Mouse (Mus musculus): ENCODE results near the gene Bcdin3d. TPM values are rescaled to one million over a fixed set of nuclear protein-coding genes. Genes with fewer than 3 reads are reported as not detected.

Gene Bcdin3d
- polyA plus RNA-seq, 1 experiment from 2014 or later = 17.0 TPM

DNA sequence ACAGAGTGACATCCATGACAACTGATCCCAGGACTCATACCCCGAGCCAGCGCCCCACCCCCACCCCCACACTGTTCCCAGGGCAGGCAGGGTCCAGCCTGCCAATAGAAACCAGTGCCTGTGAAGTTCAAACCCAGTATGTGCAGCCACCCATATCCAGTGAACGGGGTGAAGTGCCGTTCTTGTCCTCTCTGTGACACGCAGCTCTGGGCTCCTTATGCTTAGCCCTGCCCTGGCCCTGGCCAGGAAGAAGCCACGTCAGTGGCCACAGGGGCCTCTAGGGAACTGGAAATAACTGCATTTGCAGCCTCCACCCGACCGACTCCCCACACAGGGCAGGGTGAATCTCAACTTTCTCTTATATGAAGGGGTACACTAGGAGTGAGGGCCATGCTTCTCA is 42.6 kb downstream of the Bcdin3d start:
- peaks cover 17% of the 10 kb centered on the region for H3K4me1 ChIP-seq
- no peak overlapping the region for H3K9ac ChIP-seq
- no peak overlapping the region for H3K4me2 ChIP-seq (replicated peaks)
- H3K36me3 ChIP-seq = peaks cover 59% of the 10 kb centered on the region
- H3K27me3 ChIP-seq (replicated peaks) = no peaks in the 10 kb centered on the region
- 84% methylated on average over 8 of the region's 8 CpGs for WGBS
- no peak overlapping the region for H3K27ac ChIP-seq
- ATAC-seq (ENCODE audit: low FRiP score, low read depth) = no peak
- no peak overlapping the region for H3K4me3 ChIP-seq
- H3K9me3 ChIP-seq = no peaks in the 10 kb centered on the region

DNA sequence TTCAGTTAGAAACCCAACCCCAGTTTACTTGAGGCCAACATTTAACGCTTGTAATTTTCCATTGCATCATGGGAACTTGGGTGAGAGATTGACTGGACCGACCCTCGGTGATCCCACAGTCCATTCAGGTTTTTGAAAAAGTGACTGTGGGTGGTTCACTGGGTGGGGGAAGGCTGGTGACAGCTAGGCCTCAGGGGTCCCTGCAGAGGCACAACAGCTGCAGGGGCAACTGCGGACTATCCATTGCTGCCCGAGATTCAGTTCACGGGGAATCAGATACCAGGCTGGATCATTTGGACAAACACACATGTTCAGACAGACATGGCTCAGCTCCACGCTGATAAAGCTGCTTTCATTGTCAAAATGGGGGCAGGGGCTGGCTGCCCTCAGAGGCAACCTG is 43.0 kb downstream of the Bcdin3d start:
- Histone ChIP-seq H3K9ac (no peak overlapping the region), H3K27me3 (replicated peaks) (no peaks in the 10 kb centered on the region), H3K4me2 (replicated peaks) (no peak overlapping the region), H3K27ac (no peak overlapping the region), H3K36me3 (peaks cover 63% of the 10 kb centered on the region), H3K4me1 (peaks cover 12% of the 10 kb centered on the region), H3K4me3 (no peak overlapping the region), H3K9me3 (no peaks in the 10 kb centered on the region)
- WGBS = 89% methylated on average over 7 of the region's 7 CpGs
- ATAC-seq (ENCODE audit: low FRiP score, low read depth) = no peak

DNA sequence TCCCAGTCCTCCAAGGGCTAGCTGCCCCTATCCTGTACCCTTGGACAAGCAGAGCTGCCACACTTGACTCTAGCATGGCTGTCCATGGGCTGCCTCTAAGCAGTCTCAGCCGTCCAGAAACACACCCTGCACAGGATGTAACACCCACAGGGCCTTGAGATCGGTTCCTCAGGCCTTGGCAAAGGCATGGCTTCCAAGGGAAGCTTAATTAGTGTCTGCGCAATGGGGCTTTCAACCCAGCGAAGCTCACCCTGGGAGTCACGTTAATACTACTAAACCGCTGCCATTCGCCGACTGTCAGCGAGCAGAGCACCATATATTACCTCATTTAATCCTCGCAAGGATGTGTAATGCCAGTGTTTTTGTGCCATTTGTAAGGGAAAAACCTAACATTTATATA is 43.5 kb downstream of the Bcdin3d start:
- Histone ChIP-seq H3K4me1 (peaks cover 8% of the 10 kb centered on the region), H3K27ac (no peak overlapping the region), H3K4me3 (no peak overlapping the region), H3K9me3 (no peaks in the 10 kb centered on the region), H3K36me3 (peaks cover 67% of the 10 kb centered on the region), H3K27me3 (replicated peaks) (no peaks in the 10 kb centered on the region), H3K9ac (no peak overlapping the region), H3K4me2 (replicated peaks) (no peak overlapping the region)
- 90% methylated on average over 10 of the region's 10 CpGs for WGBS
- ATAC-seq (ENCODE audit: low FRiP score, low read depth) = no peak

DNA sequence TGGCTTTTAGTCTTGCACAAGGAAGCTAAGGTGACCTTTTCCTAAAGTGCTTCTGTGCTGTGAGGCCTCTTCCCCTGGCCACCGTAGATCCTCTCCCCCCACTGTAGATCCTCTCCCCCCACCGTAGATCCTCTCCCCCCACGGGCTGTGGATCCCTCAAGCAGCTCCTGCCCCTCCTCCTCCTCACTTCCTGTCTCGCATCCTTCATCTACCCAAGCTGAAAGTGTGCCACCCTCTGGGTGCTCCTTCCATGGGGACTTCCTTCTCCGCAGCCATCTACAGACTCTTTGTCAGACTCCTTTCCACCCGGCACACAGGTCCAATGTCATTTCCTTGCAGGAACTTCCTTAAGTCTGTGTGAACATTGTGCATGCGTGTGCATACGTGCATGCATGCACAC is 44.1 kb downstream of the Bcdin3d start:
- Histone ChIP-seq H3K27me3 (replicated peaks) (no peaks in the 10 kb centered on the region), H3K4me2 (replicated peaks) (no peak overlapping the region), H3K27ac (no peak overlapping the region), H3K4me1 (peaks cover 5% of the 10 kb centered on the region; the same call in 1 of the 2 replicates), H3K36me3 (peaks cover 74% of the 10 kb centered on the region), H3K9ac (no peak overlapping the region), H3K9me3 (no peaks in the 10 kb centered on the region), H3K4me3 (no peak overlapping the region)
- ATAC-seq (ENCODE audit: low FRiP score, low read depth) = no peak
- WGBS = 92% methylated on average over 8 of the region's 8 CpGs

DNA sequence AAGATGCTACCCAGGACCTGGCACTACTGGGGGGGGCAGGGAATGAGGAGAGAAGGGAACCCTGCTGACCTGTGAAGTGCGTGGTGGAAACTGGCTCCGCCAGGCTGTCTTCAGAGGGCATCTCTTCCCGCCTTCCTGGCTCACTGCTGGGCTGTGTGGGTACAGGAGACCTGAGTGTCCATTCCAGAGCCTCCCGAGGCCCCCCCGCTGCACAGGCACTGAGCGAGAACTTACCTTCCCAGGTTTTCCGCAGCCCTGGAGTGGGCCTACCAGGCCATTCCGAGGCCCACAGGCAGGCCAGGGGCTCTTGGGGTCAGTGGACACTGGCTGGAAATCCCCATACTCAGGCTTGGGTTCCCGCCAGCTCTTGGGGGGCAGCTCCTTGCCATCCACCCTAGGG is 50.6 kb downstream of the Bcdin3d start:
- H3K36me3 ChIP-seq = peaks cover 71% of the 10 kb centered on the region
- H3K9ac ChIP-seq = no peak overlapping the region
- no peak overlapping the region for H3K4me3 ChIP-seq
- no peaks in the 10 kb centered on the region for H3K9me3 ChIP-seq
- H3K27ac ChIP-seq = no peak overlapping the region
- H3K4me1 ChIP-seq = peaks cover 12% of the 10 kb centered on the region
- 95% methylated on average over 9 of the region's 9 CpGs for WGBS
- no peaks in the 10 kb centered on the region for H3K27me3 ChIP-seq (replicated peaks)
- H3K4me2 ChIP-seq (replicated peaks) = no peak overlapping the region
- no peak for ATAC-seq (ENCODE audit: low FRiP score, low read depth)

DNA sequence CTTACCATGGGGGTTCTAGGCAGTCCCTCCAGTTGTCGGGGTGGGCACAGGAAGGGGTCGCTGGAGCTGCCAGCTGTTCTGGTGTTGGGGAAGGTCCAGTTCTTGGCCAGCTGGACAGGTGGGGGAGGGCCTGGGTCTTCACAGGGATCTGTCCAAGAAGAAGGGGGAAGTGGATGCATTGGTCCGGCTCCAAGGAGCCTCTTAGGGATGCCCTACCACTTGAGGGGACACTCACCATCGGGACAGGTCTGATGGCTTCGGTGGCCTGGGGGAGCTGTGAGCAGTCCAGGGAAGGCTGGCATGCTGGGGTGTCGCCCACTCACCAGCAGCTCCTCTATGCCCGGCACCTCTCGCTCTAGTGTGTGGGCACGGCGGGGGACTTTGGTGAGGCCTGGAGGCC is 51.4 kb downstream of the Bcdin3d start:
- 94% methylated on average over 10 of the region's 10 CpGs for WGBS

DNA sequence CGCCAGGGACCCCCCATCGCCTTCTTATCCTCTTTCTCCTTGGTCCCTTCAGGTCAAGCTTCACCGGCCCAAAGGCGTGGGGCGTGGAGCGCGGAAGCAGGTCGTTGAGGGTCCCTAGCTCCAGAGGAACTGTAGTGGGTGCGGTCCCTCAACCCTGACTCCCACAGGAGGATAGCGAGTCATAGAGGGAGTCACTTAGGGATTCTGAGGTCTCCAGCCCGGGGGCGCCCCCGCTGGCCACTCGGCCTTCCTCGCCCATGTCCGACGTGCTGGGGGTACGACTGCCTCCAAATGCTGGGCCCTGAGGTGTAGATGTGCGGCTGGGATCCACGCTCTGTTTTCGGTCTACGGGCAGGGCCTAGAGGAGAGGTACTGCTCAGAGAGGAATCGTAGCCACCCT is 52.0 kb downstream of the Bcdin3d start:
- Histone ChIP-seq H3K9ac (no peak overlapping the region), H3K27ac (no peak overlapping the region), H3K27me3 (replicated peaks) (no peaks in the 10 kb centered on the region), H3K36me3 (peaks cover 60% of the 10 kb centered on the region), H3K4me3 (no peak overlapping the region), H3K9me3 (no peaks in the 10 kb centered on the region), H3K4me1 (peaks cover 12% of the 10 kb centered on the region), H3K4me2 (replicated peaks) (no peak overlapping the region)
- no peak for ATAC-seq (ENCODE audit: low FRiP score, low read depth)
- WGBS = 92% methylated on average over 23 of the region's 23 CpGs

More for the DNA sequence above, 51.4 kb downstream of the Bcdin3d start:
- H3K9ac ChIP-seq = no peak overlapping the region
- H3K4me1 ChIP-seq = peaks cover 12% of the 10 kb centered on the region
- H3K36me3 ChIP-seq = peaks cover 66% of the 10 kb centered on the region
- H3K4me2 ChIP-seq (replicated peaks) = no peak overlapping the region
- no peak overlapping the region for H3K27ac ChIP-seq
- no peak overlapping the region for H3K4me3 ChIP-seq
- ATAC-seq (ENCODE audit: low FRiP score, low read depth) = no peak
- H3K9me3 ChIP-seq = no peaks in the 10 kb centered on the region
- H3K27me3 ChIP-seq (replicated peaks) = no peaks in the 10 kb centered on the region

DNA sequence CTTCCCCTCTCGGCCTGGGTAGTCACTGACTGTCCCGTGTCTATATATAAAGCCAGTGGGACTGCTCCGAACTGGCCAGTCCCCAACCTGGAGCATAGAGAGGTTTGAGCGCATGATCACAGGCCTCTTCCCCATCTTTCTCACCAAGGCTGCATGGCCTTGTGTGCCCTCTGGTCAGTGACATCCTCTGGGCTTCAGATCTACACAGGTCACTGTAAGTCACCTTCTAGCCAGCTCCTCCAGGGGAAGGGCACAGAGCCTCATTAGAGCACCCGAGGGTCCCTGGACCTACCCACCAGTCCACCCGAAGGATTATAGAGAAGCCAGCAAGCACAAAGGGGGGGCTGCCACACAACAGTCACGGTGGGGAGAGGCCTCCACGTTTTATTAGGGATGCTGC is 52.9 kb downstream of the Bcdin3d start:
- ATAC-seq (ENCODE audit: low FRiP score, low read depth) = no peak
- H3K9me3 ChIP-seq = no peaks in the 10 kb centered on the region
- 88% methylated on average over 8 of the region's 8 CpGs for WGBS
- no peak overlapping the region for H3K27ac ChIP-seq
- H3K4me1 ChIP-seq = peaks cover 15% of the 10 kb centered on the region
- peaks cover 51% of the 10 kb centered on the region for H3K36me3 ChIP-seq
- no peaks in the 10 kb centered on the region for H3K27me3 ChIP-seq (replicated peaks)
- H3K4me3 ChIP-seq = no peak overlapping the region
- no peak overlapping the region for H3K9ac ChIP-seq
- H3K4me2 ChIP-seq (replicated peaks) = no peak overlapping the region

DNA sequence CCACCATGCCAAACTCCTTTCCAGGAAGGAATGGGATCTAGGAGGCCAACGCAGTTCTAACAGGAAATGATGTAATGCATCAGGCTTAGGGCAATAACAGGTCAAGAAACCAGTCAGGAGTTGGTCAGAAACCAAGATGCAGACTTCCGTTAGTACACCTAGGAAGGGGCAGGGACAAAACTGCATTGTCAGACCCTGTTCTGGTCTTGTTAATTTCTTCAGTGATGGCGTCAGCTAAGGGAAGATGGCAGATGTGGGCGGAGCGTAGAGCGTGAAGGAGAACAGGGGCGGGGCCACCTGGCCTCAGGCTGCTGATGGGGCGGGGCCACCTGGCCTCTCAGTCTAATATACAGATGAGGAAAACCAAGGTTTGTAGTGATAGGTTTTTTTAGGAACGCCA is 53.4 kb downstream of the Bcdin3d start:
- Histone ChIP-seq H3K27me3 (replicated peaks) (no peaks in the 10 kb centered on the region), H3K4me3 (no peak overlapping the region), H3K9ac (no peak overlapping the region), H3K36me3 (peaks cover 46% of the 10 kb centered on the region), H3K4me2 (replicated peaks) (peak overlapping the region; percentile 45), H3K27ac (peak overlapping the region; percentile 11; the same call in 1 of the 2 replicates), H3K4me1 (peaks cover 15% of the 10 kb centered on the region), H3K9me3 (no peaks in the 10 kb centered on the region)
- WGBS = 81% methylated on average over 9 of the region's 9 CpGs
- no peak for ATAC-seq (ENCODE audit: low FRiP score, low read depth)

DNA sequence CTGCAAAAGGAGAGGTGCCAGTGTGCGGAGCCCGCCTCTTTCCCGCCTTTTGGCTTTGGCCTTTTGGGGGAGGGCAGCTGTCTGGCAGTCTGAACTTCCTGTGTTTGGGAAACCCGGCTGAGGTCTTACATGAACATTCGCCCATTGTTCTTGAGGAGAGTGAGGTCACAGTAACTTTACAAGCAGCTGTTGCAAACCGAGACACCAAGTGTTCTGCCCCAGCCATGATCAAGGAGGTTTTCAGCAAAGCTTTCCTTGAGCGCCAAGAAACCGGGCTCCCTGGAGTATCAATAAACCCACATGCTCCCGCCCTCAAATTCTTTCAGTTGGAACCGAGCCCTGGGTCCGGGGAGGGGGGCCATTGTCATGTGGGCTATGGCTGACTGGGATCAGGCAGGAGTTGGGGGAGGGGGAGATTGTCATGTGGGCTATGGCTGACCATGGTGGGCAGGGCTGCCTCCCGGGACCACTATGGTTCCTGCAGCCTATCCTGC is 54.0 kb downstream of the Bcdin3d start:
- WGBS = 6% methylated on average over 12 of the region's 12 CpGs
- peak; percentile 83 for ATAC-seq (ENCODE audit: low FRiP score, low read depth)
- Histone ChIP-seq H3K27me3 (replicated peaks) (no peaks in the 10 kb centered on the region), H3K27ac (peak overlapping the region; percentile 11; the same call in 1 of the 2 replicates), H3K4me3 (no peak overlapping the region), H3K36me3 (peaks cover 40% of the 10 kb centered on the region), H3K4me2 (replicated peaks) (peak overlapping the region; percentile 45), H3K9me3 (no peaks in the 10 kb centered on the region), H3K9ac (0 out of 2 replicates have a peak overlapping the region, but pooled peaks have one; percentile 33), H3K4me1 (peaks cover 15% of the 10 kb centered on the region)

DNA sequence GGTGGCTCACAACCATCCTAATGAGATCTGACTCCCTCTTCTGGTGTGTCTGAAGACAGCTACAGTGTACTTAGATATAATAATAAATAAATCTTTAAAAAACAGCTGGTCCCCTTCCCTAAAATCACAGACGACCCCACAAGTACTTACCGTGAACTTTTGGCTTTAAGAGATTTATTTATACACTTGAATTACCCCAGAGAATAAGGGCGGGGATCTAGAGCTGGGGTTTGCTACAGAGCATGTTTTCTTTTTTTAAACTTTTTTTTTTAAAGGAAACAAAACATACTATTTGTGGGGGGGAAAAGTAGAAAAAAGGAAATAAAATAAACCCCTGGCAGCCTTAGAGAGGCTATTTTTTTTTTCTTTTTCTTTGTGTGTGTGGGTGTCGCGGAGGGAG is 54.4 kb downstream of the Bcdin3d start:
- Histone ChIP-seq H3K4me1 (peaks cover 15% of the 10 kb centered on the region), H3K4me3 (no peak overlapping the region), H3K27ac (peak overlapping the region; percentile 11; the same call in 1 of the 2 replicates), H3K9ac (no peak overlapping the region), H3K4me2 (replicated peaks) (peak overlapping the region; percentile 45), H3K36me3 (peaks cover 36% of the 10 kb centered on the region), H3K9me3 (no peaks in the 10 kb centered on the region), H3K27me3 (replicated peaks) (no peaks in the 10 kb centered on the region)
- no peak for ATAC-seq (ENCODE audit: low FRiP score, low read depth)
- WGBS = 24% methylated on average over 5 of the region's 5 CpGs
